Mouse (Mus musculus) testis, adult 2 months (tissue): ENCODE measurements around the gene Acvr1b. TPM values are rescaled to one million over a fixed set of nuclear protein-coding genes. Genes with fewer than 3 reads are reported as not detected.
A peak's percentile ranks its signal among the peaks of the same experiment; 100 is the strongest.

Source experiments
- H3K27ac ChIP-seq: fragments of 200-500 bp; 2 replicates; pipeline ENCODE4 v1.5.1; 2012; ENCODE audit warnings: low read depth, low read length; ENCODE audit not compliant: control insufficient read depth, insufficient read depth
- H3K27me3 ChIP-seq: fragments of 200-500 bp; 2 replicates; pipeline ENCODE4 v1.6.1; 2012; ENCODE audit warnings: mild to moderate bottlenecking, low read length, moderate library complexity; ENCODE audit not compliant: control insufficient read depth, insufficient read depth
- H3K36me3 ChIP-seq: fragments of 200-500 bp; 2 replicates; pipeline ENCODE4 v1.6.1; 2012; ENCODE audit warnings: mild to moderate bottlenecking, low read length; ENCODE audit not compliant: control insufficient read depth, insufficient read depth
- H3K4me1 ChIP-seq: fragments of 200-500 bp; 2 replicates; pipeline ENCODE4 v1.6.1; 2012; ENCODE audit warnings: low read length; ENCODE audit not compliant: control insufficient read depth, insufficient read depth
- H3K4me3 ChIP-seq: fragments of 200-500 bp; 2 replicates; pipeline ENCODE4 v1.5.1; 2012; ENCODE audit warnings: low read depth, mild to moderate bottlenecking, low read length, moderate library complexity, mixed read lengths; ENCODE audit not compliant: control insufficient read depth
- CTCF ChIP-seq: fragments of 200-500 bp; IDR thresholded peaks from 2 replicates; pipeline ENCODE4 v1.5.1; 2012; ENCODE audit warnings: low read depth, mild to moderate bottlenecking, inconsistent platforms, low read length, moderate library complexity; ENCODE audit not compliant: control insufficient read depth, insufficient read depth, insufficient replicate concordance
- POLR2A ChIP-seq: fragments of 200-500 bp; IDR thresholded peaks from 2 replicates; pipeline ENCODE4 v1.6.1; 2012; ENCODE audit warnings: low read depth, mild to moderate bottlenecking, inconsistent platforms, low read length, moderate library complexity; ENCODE audit not compliant: control insufficient read depth
- polyA plus RNA-seq: library from polyadenylated mRNA; depleted of rRNA; stranded (reverse); fragments of >200 nt; gene quantifications from 2 replicates; pipeline ENCODE4 v1.2.3, GENCODE M21; 2012

Acvr1b gene
- polyA plus RNA-seq, 1 experiment: 16.7 TPM

- no peak overlapping the region for H3K27ac ChIP-seq
- H3K27me3 ChIP-seq: no peaks in the 10 kb centered on the region
- TF ChIP-seq CTCF (no peak), POLR2A (no peak)
- H3K4me1 ChIP-seq: peaks cover 11% of the 10 kb centered on the region
- no peaks in the 10 kb centered on the region for H3K36me3 ChIP-seq
- H3K4me3 ChIP-seq: no peak overlapping the region
Measured at GRCm38 (mm10) chr15:101233641-101234275, 59.9 kb downstream of the Acvr1b start.

- H3K36me3 ChIP-seq: no peaks in the 10 kb centered on the region
- no peak overlapping the region for H3K4me3 ChIP-seq
- no peak overlapping the region for H3K27ac ChIP-seq
- no peaks in the 10 kb centered on the region for H3K27me3 ChIP-seq
- TF ChIP-seq POLR2A (no peak), CTCF (no peak)
- H3K4me1 ChIP-seq: peaks cover 15% of the 10 kb centered on the region
Measured at GRCm38 (mm10) chr15:101234611-101235341, 60.9 kb downstream of the Acvr1b start.

- Histone ChIP-seq H3K36me3 (no peaks in the 10 kb centered on the region), H3K4me3 (no peak overlapping the region), H3K27ac (no peak overlapping the region), H3K27me3 (no peaks in the 10 kb centered on the region), H3K4me1 (peaks cover 15% of the 10 kb centered on the region)
- TF ChIP-seq CTCF: no peak
- no peak for TF ChIP-seq POLR2A
Measured at GRCm38 (mm10) chr15:101235342-101235698, 61.5 kb downstream of the Acvr1b start.

GRCm38 (mm10) chr15:101235728-101236327, 62.0 kb downstream of the Acvr1b start:
- H3K27ac ChIP-seq: no peak overlapping the region
- H3K4me1 ChIP-seq: peaks cover 15% of the 10 kb centered on the region
- no peaks in the 10 kb centered on the region for H3K27me3 ChIP-seq
- no peaks in the 10 kb centered on the region for H3K36me3 ChIP-seq
- no peak overlapping the region for H3K4me3 ChIP-seq
- TF ChIP-seq CTCF (no peak), POLR2A (no peak)

GRCm38 (mm10) chr15:101236878-101237277, 63.0 kb downstream of the Acvr1b start:
- no peak overlapping the region for H3K27ac ChIP-seq
- no peak overlapping the region for H3K4me3 ChIP-seq
- peaks cover 12% of the 10 kb centered on the region for H3K4me1 ChIP-seq
- TF ChIP-seq POLR2A: no peak
- peak; percentile 78 for TF ChIP-seq CTCF
- H3K36me3 ChIP-seq: no peaks in the 10 kb centered on the region
- H3K27me3 ChIP-seq: no peaks in the 10 kb centered on the region

- TF ChIP-seq CTCF (peak; percentile 47; the same call in 1 of the 2 replicates), POLR2A (no peak)
- Histone ChIP-seq H3K27ac (no peak overlapping the region), H3K4me1 (peaks cover 9% of the 10 kb centered on the region), H3K4me3 (no peak overlapping the region), H3K27me3 (no peaks in the 10 kb centered on the region), H3K36me3 (no peaks in the 10 kb centered on the region)
Measured at GRCm38 (mm10) chr15:101238885-101239511, 65.1 kb downstream of the Acvr1b start.

- H3K4me1 ChIP-seq: peaks cover 9% of the 10 kb centered on the region
- no peak overlapping the region for H3K4me3 ChIP-seq
- TF ChIP-seq POLR2A: no peak
- TF ChIP-seq CTCF: no peak
Measured at GRCm38 (mm10) chr15:101239821-101240220, 66.0 kb downstream of the Acvr1b start.

More at GRCm38 (mm10) chr15:101239821-101240220, 66.0 kb downstream of the Acvr1b start:
- no peaks in the 10 kb centered on the region for H3K36me3 ChIP-seq
- H3K27me3 ChIP-seq: no peaks in the 10 kb centered on the region
- H3K27ac ChIP-seq: no peak overlapping the region
